Mouse (Mus musculus): ENCODE results near the gene Diras1.
"Not testable (repeated sequence)": the region's sequence is repeated elsewhere in the genome, so short reads cannot be mapped to it uniquely, and the experiment has no call there.

Gene Diras1

DNA sequence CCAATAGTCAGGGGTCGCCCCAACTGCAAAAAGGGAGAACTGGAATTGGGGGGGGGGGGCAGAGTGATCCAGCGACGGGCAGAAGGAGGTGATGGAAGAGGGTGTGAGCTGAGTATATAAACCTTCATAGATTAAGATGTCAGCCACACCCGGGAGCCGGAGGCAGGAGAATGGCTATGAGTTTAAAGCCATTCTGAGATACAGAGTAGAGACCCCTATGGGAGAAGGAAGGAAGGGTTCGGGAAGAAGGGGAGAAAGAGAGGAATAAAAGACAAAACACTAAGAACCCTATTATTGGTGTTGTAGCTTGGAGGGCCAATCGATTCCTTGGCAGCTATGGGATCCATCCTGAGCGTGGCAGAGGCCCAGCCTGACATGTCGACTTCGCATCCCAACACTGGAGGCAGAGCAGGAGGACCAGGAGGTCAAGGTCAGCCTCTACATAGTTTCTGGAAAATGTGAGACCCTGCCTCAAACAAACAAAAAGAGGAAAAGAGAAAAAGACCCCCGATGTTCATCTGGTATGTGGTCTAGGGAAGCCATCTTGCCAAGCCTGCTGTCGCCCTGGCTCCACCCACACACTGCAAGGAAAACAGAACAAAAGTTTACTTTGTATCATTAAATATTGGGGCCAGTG lies at the start of gene Diras1:
Diras1 (minus strand) TSS at position 24 of the 637 bp plus-strand sequence.
- no peak for DNase-seq (ENCODE audit: low read depth, low spot score)

DNA sequence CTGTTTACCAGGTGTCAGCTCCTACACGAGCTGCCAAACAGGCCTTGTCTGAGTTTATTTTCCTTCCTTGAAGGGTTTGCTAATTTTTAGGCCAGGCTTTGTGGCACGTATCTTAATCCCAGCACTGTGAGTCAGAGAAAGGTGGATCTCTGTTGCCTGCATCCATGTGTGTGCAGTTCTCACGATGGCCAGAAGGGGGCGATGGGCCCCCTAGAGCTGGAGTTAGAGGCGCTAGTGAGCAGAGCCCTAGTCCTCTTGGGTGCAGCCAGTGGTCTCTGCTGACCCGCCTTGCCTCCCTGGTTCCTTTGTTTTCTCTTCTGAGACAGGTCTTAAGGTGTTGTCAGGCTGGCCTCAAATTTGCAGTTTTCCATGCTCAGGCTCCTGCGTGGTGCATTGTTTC lies 48.0 kb upstream of the Diras1 start:
- peak; percentile 51 for DNase-seq (ENCODE audit: low read depth, low spot score)

GRCm38 (mm10) chr10:81072290-81072689 lies 46.8 kb upstream of the Diras1 start:
- DNase-seq (ENCODE audit: low read depth, low spot score) = no peak

GRCm38 (mm10) chr10:81069836-81070235 lies 44.4 kb upstream of the Diras1 start, which contains the start of gene Thop1:
Thop1 (plus strand) TSS chr10:81070035.
- DNase-seq (ENCODE audit: low read depth, low spot score) = peak; percentile 99

DNA sequence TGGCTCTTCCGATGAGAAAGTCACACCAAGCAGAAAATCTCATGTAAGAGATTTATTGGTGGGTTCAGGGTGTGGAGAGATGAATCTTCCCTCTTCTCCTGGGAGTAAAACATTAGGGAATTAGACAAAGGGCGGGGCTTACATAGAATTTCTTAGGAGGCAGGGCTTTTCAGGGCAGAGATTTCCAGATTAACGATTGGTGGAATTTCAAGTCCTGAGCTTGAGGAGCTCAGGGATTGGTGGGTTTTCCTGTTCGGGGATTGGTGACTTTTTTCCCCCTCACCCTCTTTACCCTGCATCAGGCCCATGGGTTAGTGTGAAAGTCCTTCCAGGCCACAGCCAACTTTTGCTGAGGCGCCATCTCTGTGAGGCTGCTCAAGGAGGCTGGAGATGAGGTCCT lies 43.2 kb upstream of the Diras1 start:
- no peak for DNase-seq (ENCODE audit: low read depth, low spot score)

GRCm38 (mm10) chr10:81064519-81064918 lies 39.1 kb upstream of the Diras1 start:
- not testable (repeated sequence) for DNase-seq (ENCODE audit: low read depth, low spot score)

GRCm38 (mm10) chr10:81062710-81063109 lies 37.2 kb upstream of the Diras1 start:
- no peak for DNase-seq (ENCODE audit: low read depth, low spot score)

GRCm38 (mm10) chr10:81059603-81060543 lies 34.4 kb upstream of the Diras1 start, which contains the start of gene Sgta:
Sgta (minus strand) TSS chr10:81060181.
- peak; percentile 99 for DNase-seq (ENCODE audit: low read depth, low spot score)

- no peak for DNase-seq (ENCODE audit: low read depth, low spot score)
Measured at GRCm38 (mm10) chr10:81058896-81059295, 33.4 kb upstream of the Diras1 start.

DNA sequence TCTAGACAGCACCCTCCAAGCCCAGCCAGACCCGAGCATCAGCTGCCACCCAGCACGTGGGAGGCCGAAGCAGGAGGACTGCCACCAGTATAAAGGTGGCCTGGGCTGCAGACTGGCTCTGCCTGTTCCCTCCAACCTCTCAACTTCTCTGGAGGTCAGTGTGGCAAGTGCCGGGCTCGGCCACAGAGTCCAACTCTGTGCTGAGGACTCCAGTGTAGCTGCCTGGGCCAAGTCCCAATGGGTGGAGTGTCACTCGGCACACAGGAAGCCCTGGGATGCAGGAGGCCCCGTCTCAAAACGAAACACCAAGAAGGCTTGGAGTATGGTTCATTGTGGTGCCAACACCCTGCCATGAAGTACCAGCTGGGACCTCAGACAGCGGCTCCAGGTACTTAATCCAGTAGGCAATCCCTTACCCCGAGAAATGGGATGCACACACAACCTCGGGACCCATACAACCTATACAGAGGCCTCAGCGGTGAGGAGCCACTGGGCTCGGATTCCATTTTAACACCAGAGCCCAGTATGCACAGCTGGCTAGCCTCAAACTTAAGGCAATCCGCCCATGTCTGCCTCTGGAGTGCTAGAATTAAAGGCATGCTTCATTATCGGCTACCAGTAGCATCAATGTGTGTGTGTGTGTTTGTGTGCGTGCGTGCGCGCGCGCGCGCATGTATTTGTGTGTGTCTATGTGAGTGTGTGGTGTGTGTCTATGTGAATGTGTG lies 32.1 kb upstream of the Diras1 start:
- DNase-seq (ENCODE audit: low read depth, low spot score) = no peak

GRCm38 (mm10) chr10:81055802-81056340 lies 30.4 kb upstream of the Diras1 start:
- DNase-seq (ENCODE audit: low read depth, low spot score) = not testable (repeated sequence)

DNA sequence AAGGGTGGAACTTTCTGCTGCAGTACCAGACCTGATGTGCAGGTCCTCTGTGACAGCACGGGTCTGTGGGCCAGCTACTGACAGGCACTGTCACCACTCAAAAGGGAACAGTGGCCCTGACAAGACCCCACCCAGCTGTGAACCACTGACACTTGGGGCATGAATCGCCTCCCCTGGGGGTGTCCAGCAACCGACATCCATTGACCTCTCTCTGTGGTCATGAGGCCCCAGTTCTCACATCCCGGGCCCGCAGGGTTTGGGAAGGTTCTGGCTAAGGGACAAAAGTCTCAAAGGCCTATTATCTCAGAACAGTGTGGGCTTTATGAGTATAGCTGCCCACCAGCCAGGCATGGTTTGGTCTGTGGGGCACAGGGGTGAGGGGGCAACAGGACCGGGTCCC lies 29.7 kb upstream of the Diras1 start:
- no peak for DNase-seq (ENCODE audit: low read depth, low spot score)

DNA sequence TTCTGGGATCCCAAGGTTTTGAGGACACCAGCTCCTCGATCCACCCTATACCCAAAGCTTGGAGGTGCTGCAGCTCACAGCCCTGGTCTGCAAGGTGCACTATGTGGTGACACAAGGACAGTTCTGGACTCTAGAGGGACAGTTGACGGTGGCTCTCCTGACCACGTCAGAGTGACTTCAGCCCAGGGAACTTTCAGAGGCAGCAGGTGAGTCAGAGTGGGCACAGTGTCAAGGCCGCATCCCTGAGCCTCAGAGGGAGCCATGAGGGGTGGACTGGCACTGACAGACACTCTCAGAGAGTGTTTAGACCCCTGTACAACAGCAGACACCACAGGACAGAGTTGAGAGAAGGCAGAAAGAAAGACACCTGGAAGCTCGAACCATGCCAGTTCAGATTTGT lies 27.1 kb upstream of the Diras1 start:
- DNase-seq (ENCODE audit: low read depth, low spot score) = no peak

DNA sequence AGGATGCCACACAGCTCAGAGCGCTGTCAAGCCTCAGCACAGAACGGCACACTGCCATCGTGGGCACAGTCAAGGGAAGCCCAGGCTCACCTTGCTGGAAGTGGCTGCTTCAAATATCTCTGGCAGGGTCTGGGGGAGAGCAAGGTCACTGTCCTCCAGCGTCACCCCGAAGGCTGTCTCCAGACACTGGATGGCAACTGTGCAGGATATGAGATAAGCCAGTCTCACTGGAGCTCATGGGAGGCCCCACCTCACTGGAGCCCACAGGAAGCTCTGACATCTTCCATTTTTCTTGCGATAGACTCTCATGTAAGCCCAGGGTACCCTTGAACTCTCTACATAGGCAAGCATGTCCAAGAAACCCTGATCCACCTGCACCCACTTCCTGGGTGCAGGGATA lies 25.7 kb upstream of the Diras1 start:
- no peak for DNase-seq (ENCODE audit: low read depth, low spot score)

- DNase-seq (ENCODE audit: low read depth, low spot score) = peak; percentile 50
Measured at GRCm38 (mm10) chr10:81050645-81051044, 25.2 kb upstream of the Diras1 start.

DNA sequence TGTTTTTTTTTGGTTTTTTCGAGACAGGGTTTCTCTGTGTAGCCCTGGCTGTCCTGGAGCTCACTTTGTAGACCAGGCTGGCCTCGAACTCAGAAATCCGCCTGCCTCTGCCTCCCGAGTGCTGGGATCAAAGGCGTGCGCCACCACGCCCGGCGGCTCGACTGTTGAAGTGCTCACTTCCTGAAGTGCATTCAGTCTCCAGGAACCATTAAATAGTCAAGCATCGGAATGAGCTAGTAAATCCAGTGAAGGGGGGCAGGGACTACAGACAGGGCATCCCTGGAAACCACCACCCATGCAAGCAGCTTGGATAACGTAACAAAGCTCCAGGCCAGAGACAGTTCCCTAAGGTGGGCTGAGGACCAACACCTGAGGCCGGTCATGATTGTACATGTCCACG lies 19.8 kb upstream of the Diras1 start:
- not testable (repeated sequence) for DNase-seq (ENCODE audit: low read depth, low spot score)

- DNase-seq (ENCODE audit: low read depth, low spot score) = peak; percentile 67
Measured at GRCm38 (mm10) chr10:81041458-81042175, 16.2 kb upstream of the Diras1 start.

GRCm38 (mm10) chr10:81036988-81037580 lies 11.6 kb upstream of the Diras1 start, which contains the start of gene Slc39a3:
Slc39a3 (minus strand) TSS chr10:81037426.
- peak; percentile 100 for DNase-seq (ENCODE audit: low read depth, low spot score)

GRCm38 (mm10) chr10:81036251-81036650 lies 10.8 kb upstream of the Diras1 start:
- DNase-seq (ENCODE audit: low read depth, low spot score) = peak; percentile 59

DNA sequence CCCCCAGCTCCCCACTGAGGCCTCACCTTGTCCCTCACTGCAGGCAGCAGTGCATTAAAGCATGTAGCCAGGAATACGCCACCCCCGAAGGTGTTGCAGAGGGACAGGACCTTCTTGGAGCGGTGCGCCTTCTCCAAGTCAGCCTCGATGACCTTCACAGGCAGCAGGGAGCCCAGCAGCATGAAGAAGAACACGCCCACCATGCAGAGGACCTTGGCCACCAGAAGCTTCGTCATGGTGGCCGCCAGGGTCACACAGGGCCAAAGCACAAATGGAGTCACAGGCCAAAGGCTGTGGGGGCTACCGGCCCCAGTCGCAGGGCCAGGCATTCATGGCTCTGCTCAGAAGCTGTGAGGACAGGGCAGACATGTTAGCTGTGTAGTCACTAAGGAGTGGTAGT lies 8.1 kb upstream of the Diras1 start:
- no peak for DNase-seq (ENCODE audit: low read depth, low spot score)

DNA sequence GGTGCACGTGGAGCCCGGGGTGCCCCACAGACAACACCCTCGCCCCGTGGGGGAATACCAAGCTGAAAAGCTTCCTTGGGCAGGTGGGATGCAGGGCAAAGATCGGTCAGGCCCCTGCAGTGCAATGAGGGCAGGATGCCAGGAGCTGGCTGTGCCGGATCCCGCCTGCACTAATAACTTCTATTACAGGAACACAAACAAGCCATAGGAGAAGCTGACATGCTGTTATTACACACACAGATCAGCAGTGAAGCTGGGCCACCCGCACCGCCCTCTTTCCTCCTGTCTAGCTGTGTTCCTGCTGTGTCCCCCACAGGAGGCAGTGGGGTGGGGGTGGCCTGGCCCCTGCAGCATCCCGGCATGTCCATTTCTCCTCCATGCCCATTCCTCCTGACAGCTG lies 3.6 kb upstream of the Diras1 start:
- DNase-seq (ENCODE audit: low read depth, low spot score) = no peak
